Mouse (Mus musculus): ENCODE data around the gene Gm14226. TPM values are rescaled to one million over a fixed set of nuclear protein-coding genes. Genes with fewer than 3 reads are reported as not detected.
A peak's percentile ranks its signal among the peaks of the same experiment; 100 is the strongest.

Gm14226 gene
- polyA plus RNA-seq, 1 experiment from 2014 or later: 0.12 TPM

DNA sequence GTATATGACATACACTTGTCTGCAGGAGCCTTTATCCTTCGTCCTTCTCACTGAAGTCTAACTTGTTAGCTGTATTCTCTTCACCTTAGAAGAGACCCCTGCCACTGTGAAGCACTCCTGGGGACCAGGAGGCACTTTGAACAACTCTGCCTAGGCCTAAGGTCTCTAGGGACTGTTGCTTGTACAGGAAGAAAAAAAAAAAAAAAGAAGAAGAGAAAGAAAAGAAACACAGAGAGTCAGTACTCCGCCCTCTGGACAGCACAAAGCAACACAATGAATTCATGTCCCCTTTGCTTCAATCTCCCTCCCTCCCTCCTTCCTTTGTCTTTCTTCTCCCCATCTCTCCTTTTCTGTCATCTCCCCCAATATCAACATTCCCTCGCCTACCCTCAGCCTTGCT, 27.0 kb downstream of the Gm14226 start:
- TF ChIP-seq EP300 (IDR thresholded peaks at IDR 0.05) (no peak), CTCF (IDR thresholded peaks at IDR 0.05) (no peak)
- Histone ChIP-seq H3K4me2 (replicated peaks; ENCODE audit: low read depth, low read length) (no peak overlapping the region), H3K27ac (ENCODE audit: low read length) (no peak overlapping the region), H3K36me3 (ENCODE audit: insufficient read depth, low read length) (no peaks in the 10 kb centered on the region), H3K9me3 (ENCODE audit: low read length) (no peaks in the 10 kb centered on the region), H3K4me3 (ENCODE audit: low read depth, low read length) (no peak overlapping the region), H3K4me1 (ENCODE audit: insufficient read depth, low read depth, low read length) (no peaks in the 10 kb centered on the region), H3K9ac (replicated peaks; ENCODE audit: low read depth) (no peak overlapping the region), H3K27me3 (replicated peaks; ENCODE audit: insufficient read depth, low read length) (no peaks in the 10 kb centered on the region)
- DNase-seq (ENCODE audit: low spot score) (no peak), ATAC-seq (no peak)
- 70% methylated on average over 3 of the region's 3 CpGs for WGBS

DNA sequence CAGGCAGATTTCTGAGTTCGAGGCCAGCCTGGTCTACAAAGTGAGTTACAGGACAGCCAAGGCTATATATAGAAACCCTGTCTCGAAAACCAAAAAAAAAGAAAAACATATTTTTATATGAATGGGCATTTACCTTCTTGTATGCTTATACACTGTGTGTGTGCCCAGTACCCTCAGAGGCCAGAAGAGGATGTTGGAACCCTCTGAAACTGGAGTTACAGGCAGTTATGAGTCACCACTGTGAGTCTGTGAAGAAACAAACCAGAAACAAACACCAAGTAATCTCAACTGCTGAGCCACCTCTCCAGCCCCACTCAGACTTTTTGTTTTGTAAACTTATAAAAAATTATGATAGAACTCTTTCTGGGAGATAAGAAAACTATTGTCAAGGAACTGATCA, 28.7 kb downstream of the Gm14226 start:
- ATAC-seq (no peak), DNase-seq (ENCODE audit: low spot score) (peak; percentile 39)
- Histone ChIP-seq H3K27ac (ENCODE audit: low read length) (no peak overlapping the region), H3K4me3 (ENCODE audit: low read depth, low read length) (no peak overlapping the region), H3K27me3 (replicated peaks; ENCODE audit: insufficient read depth, low read length) (no peaks in the 10 kb centered on the region), H3K36me3 (ENCODE audit: insufficient read depth, low read length) (no peaks in the 10 kb centered on the region), H3K9me3 (ENCODE audit: low read length) (no peaks in the 10 kb centered on the region), H3K4me2 (replicated peaks; ENCODE audit: low read depth, low read length) (no peak overlapping the region), H3K4me1 (ENCODE audit: insufficient read depth, low read depth, low read length) (peaks cover 4% of the 10 kb centered on the region; the same call in 1 of the 2 replicates), H3K9ac (replicated peaks; ENCODE audit: low read depth) (no peak overlapping the region)
- no peak for TF ChIP-seq CTCF (IDR thresholded peaks at IDR 0.05)
- no peak for TF ChIP-seq EP300 (IDR thresholded peaks at IDR 0.05)
- WGBS: 74% methylated on average over 2 of the region's 2 CpGs

DNA sequence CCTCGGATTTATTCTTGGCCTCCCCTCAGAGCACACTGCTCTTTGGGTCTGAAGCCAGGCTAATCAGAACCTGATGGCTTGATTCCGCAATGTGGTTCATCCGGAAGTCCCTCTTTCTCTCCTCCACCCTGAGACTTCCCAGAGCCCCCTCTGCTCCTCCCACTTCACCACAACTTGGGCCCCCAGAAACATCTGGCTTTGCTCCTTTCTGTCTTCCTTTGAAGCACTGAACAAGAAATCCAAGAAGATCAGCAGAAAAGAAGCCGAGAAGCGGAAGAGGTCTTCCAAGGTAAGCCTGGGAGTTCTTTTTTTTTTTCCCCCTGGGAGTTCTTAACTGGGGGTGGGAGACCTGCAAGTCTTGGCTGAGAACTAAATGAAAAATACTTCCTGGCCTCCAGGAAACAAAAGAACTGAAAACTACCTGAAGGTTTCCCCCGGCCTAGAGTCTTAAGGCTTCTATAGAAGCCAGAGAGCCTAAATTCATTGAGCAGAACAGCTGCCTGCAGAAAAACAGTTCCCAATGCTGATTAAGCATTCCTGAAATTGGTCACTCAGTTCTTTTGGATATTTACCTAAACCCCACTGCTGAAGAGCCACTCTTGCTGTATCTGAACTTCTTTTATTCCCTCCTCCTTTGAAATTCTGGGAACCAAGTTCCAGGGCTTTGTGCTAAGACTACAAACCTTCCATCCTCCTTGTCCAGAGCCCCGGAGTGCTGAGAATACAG, 29.5 kb downstream of the Gm14226 start:
- H3K4me2 ChIP-seq (replicated peaks; ENCODE audit: low read depth, low read length): no peak overlapping the region
- DNase-seq (ENCODE audit: low spot score) (no peak), ATAC-seq (no peak)
- H3K9me3 ChIP-seq (ENCODE audit: low read length): no peaks in the 10 kb centered on the region
- no peak for TF ChIP-seq CTCF (IDR thresholded peaks at IDR 0.05)
- H3K36me3 ChIP-seq (ENCODE audit: insufficient read depth, low read length): no peaks in the 10 kb centered on the region
- no peak overlapping the region for H3K4me3 ChIP-seq (ENCODE audit: low read depth, low read length)
- no peak overlapping the region for H3K9ac ChIP-seq (replicated peaks; ENCODE audit: low read depth)
- no peaks in the 10 kb centered on the region for H3K27me3 ChIP-seq (replicated peaks; ENCODE audit: insufficient read depth, low read length)
- WGBS: 68% methylated on average over 7 of the region's 7 CpGs
- H3K4me1 ChIP-seq (ENCODE audit: insufficient read depth, low read depth, low read length): peaks cover 5% of the 10 kb centered on the region; the same call in 1 of the 2 replicates
- no peak overlapping the region for H3K27ac ChIP-seq (ENCODE audit: low read length)

- ATAC-seq (peak; percentile 32), DNase-seq (ENCODE audit: low spot score) (peak; percentile 45)
- peak overlapping the region; percentile 45 for H3K4me3 ChIP-seq (ENCODE audit: low read depth, low read length)
- H3K9me3 ChIP-seq (ENCODE audit: low read length): no peaks in the 10 kb centered on the region
- H3K27ac ChIP-seq (ENCODE audit: low read length): no peak overlapping the region; the same call in 1 of the 2 replicates
- 11% methylated on average over 5 of the region's 5 CpGs for WGBS
- no peaks in the 10 kb centered on the region for H3K36me3 ChIP-seq (ENCODE audit: insufficient read depth, low read length)
- peaks cover 5% of the 10 kb centered on the region; the same call in 1 of the 2 replicates for H3K4me1 ChIP-seq (ENCODE audit: insufficient read depth, low read depth, low read length)
- no peak for TF ChIP-seq CTCF (IDR thresholded peaks at IDR 0.05)
- no peak; the same call in 1 of the 2 replicates for TF ChIP-seq EP300 (IDR thresholded peaks at IDR 0.05)
- peak overlapping the region; percentile 82 for H3K4me2 ChIP-seq (replicated peaks; ENCODE audit: low read depth, low read length)
- H3K9ac ChIP-seq (replicated peaks; ENCODE audit: low read depth): no peak overlapping the region
- H3K27me3 ChIP-seq (replicated peaks; ENCODE audit: insufficient read depth, low read length): no peaks in the 10 kb centered on the region
Measured at GRCm38 (mm10) chr2:155050108-155050503, 32.0 kb downstream of the Gm14226 start.

DNA sequence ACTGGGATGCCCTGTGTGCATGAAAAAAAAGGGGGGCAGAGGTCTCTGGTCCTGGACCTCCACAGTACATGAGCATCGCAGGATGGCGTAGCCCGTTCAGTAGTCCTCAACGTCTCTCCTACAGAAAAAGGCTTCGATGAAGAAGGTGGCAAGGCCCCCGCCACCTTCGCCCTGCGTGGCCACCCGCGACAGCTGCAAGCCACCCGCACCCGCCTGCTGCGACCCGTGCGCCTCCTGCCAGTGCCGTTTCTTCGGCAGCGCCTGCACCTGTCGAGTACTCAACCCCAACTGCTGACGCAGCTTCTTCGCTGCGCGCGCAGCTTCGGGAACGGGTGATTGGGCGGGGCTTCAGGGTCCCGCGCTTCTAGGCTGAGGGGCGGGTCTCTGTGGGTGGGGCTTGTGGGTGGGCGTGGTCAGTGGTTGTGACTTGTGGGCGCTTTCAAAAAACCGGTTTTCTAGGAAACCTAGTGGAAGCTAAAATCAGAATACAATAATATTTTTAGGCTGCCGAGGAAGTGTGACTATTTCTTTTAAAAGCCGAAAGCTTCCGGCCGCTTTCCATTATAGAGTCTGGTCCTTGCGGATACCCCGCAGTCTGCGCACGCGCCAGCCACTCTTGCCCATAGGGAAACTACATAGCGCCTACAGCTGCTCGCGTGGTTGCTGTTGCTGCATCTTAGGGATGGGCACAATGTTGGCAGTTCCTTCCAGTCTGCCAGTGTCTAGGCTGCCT, 32.6 kb downstream of the Gm14226 start:
- Histone ChIP-seq H3K4me3 (ENCODE audit: low read depth, low read length) (peak overlapping the region; percentile 45), H3K9me3 (ENCODE audit: low read length) (no peaks in the 10 kb centered on the region), H3K9ac (replicated peaks; ENCODE audit: low read depth) (no peak overlapping the region), H3K4me2 (replicated peaks; ENCODE audit: low read depth, low read length) (peak overlapping the region; percentile 82), H3K27ac (ENCODE audit: low read length) (peak overlapping the region; percentile 63), H3K4me1 (ENCODE audit: insufficient read depth, low read depth, low read length) (peaks cover 5% of the 10 kb centered on the region; the same call in 1 of the 2 replicates), H3K36me3 (ENCODE audit: insufficient read depth, low read length) (no peaks in the 10 kb centered on the region), H3K27me3 (replicated peaks; ENCODE audit: insufficient read depth, low read length) (no peaks in the 10 kb centered on the region)
- 1% methylated on average over 45 of the region's 45 CpGs for WGBS
- TF ChIP-seq EP300 (IDR thresholded peaks at IDR 0.05): peak; percentile 18; the same call in 1 of the 2 replicates
- peak; percentile 16; the same call in 1 of the 2 replicates for TF ChIP-seq CTCF (IDR thresholded peaks at IDR 0.05)
- DNase-seq (ENCODE audit: low spot score): peak; percentile 96
- ATAC-seq: peak; percentile 94

GRCm38 (mm10) chr2:155051622-155052351, 33.7 kb downstream of the Gm14226 start:
- TF ChIP-seq CTCF (IDR thresholded peaks at IDR 0.05) (no peak), EP300 (IDR thresholded peaks at IDR 0.05) (no peak)
- 7% methylated on average over 9 of the region's 9 CpGs for WGBS
- Histone ChIP-seq H3K27ac (ENCODE audit: low read length) (peak overlapping the region; percentile 63), H3K4me3 (ENCODE audit: low read depth, low read length) (no peak overlapping the region), H3K9me3 (ENCODE audit: low read length) (no peaks in the 10 kb centered on the region), H3K9ac (replicated peaks; ENCODE audit: low read depth) (no peak overlapping the region; the same call in 1 of the 2 replicates), H3K36me3 (ENCODE audit: insufficient read depth, low read length) (no peaks in the 10 kb centered on the region), H3K27me3 (replicated peaks; ENCODE audit: insufficient read depth, low read length) (no peaks in the 10 kb centered on the region), H3K4me1 (ENCODE audit: insufficient read depth, low read depth, low read length) (peaks cover 5% of the 10 kb centered on the region; the same call in 1 of the 2 replicates), H3K4me2 (replicated peaks; ENCODE audit: low read depth, low read length) (peak overlapping the region; percentile 82)
- ATAC-seq (no peak), DNase-seq (ENCODE audit: low spot score) (peak; percentile 60)
